Mouse (Mus musculus) bone marrow, adult 2 months (tissue): ENCODE data around the gene Comp.

Source experiments
- CTCF ChIP-seq: fragments of 200-500 bp; IDR thresholded peaks from 2 replicates; pipeline ENCODE4 v1.5.1; 2011; ENCODE audit warnings: low read length, control low read depth; ENCODE audit not compliant: control insufficient read depth, insufficient read depth
- POLR2A ChIP-seq: fragments of 200-500 bp; IDR thresholded peaks from 2 replicates; pipeline ENCODE4 v1.6.1; 2011; ENCODE audit warnings: low read depth, mild to moderate bottlenecking, control low read depth, low read length, borderline replicate concordance; ENCODE audit not compliant: control insufficient read depth

GRCm38 (mm10) chr8:70338931-70339330, 34.4 kb upstream of the Comp start:
- TF ChIP-seq CTCF: no peak
- no peak for TF ChIP-seq POLR2A
